Mouse (Mus musculus) 3T3-L1 (cell line): ENCODE measurements around the gene Cd164l2.

Experiments used
- DNase-seq: peaks from one replicate; pipeline ENCODE4 v3.0.0-alpha.2; 2015; ENCODE audit warnings: low read depth, low spot score

Cd164l2 gene

GRCm38 (mm10) chr4:133220656-133221055 is 8.7 kb downstream of the Cd164l2 start:
- no peak for DNase-seq

GRCm38 (mm10) chr4:133221701-133222100 is 9.8 kb downstream of the Cd164l2 start:
- DNase-seq = no peak

GRCm38 (mm10) chr4:133223875-133224274 is 11.9 kb downstream of the Cd164l2 start:
- DNase-seq = no peak

DNA sequence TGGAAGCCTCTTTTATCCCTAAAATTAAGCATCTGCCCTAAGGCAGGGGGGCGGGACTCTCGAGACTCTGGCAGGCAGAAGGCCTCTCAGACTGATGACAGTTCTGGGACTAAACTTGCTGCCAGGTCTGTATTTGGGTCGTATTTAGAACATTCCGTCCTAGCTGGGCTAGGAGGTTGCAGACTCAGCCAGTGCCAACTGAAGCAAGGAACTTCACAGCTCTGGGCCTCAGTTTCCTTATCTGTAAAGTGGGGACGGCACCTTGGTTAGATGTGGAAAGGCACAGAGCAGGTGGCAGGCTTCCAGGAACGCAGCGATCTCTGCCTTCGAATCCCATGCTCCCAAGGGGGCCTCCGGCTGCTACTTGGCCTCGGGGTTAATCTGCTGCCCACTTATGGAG is 14.1 kb downstream of the Cd164l2 start:
- DNase-seq = no peak

- DNase-seq = no peak
Observed at GRCm38 (mm10) chr4:133227636-133228035, 15.7 kb downstream of the Cd164l2 start.

GRCm38 (mm10) chr4:133229582-133229981 is 17.7 kb downstream of the Cd164l2 start:
- DNase-seq = no peak

GRCm38 (mm10) chr4:133233285-133233976 is 21.5 kb downstream of the Cd164l2 start:
- peak; percentile 56 for DNase-seq

DNA sequence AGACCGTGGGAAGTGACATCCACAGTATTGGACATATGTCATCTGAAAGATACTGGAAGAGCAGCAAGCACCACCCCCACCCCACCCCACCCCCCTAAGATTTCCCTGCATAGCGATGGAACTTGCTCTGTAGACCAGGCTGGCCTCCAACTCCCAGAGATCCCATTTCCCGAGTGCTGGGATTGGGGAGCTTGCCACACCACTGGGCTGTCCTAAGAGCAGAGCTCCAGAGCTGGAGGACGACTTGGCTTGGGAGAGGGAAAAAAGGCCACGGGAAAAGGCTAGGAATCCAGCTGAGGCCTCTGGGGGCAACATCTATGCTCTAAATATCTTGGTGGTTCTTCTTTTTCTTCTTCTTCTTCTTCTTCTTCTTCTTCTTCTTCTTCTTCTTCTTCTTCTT is 22.8 kb downstream of the Cd164l2 start:
- no peak for DNase-seq

DNA sequence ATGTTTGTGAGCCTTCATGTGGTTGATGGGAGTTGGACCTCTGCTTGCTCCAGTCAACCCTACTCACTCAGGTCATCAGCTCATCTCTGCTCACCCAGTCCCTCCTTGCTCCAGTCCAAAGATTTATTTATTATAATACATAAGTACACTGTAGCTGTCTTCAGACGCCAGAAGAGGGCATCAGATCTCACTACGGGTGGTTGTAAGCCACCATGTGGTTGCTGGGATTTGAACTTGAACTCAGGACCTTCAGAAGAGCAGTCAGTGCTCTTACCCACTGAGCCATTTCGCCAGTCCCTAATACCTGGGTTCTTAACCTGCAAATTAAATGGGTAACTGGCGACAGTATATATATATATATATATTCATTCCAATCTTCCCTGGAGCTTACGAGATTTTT is 23.5 kb downstream of the Cd164l2 start:
- no peak for DNase-seq

- DNase-seq = no peak
Observed at GRCm38 (mm10) chr4:133237911-133238310, 26.0 kb downstream of the Cd164l2 start.

- DNase-seq = peak; percentile 82
Observed at GRCm38 (mm10) chr4:133240490-133240921, 28.6 kb downstream of the Cd164l2 start, which contains the start of gene Map3k6. Gene Map3k6 (plus strand): TSS chr4:133240818.

DNA sequence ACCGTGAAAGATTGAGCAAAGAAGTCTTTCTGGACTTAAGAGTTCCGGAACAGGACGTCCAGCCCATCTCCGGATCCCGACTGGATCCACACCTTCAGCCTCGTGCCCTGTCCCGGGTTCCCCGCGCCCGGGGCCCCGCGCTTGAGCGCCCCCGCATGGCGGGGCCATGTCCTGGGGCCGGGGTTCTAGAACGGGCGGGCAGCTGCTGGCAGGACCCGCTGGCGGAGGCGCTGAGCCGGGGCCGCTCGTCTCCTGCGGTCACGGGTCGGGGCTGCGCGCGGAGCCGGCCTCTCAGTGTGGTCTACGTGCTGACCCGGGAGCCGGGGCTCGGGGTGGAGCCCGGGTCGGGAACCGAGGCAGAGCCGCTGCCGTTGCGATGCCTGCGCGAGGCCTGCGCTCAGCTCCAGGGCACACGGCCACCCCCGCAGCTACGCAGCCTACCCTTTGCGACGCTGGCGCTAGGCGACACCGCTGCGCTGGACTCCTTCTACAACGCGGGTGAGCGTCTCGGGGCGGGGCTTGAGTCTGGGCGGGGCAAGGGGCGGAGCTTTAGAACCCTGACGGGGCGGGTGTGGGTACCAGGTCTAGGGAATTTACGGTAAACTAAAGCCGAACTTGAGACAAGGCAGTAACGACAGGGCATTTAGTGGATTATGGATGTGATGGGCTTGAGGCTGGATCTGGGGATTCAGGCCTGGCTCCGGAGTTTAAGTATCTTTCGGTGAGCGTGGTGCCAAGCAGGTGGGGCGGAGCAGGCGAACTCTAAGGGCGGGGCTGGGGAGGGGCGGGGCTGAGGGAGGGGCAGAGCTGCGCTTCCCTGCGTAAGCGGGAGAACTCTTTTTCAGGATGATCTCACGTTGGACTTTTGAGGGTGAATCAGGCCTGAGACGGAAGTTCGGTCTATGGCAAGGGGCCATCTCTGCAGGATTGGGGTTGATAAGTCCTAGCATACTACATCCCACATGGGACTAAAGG is 29.3 kb downstream of the Cd164l2 start:
- DNase-seq = peak; percentile 95

GRCm38 (mm10) chr4:133241910-133242309 is 30.0 kb downstream of the Cd164l2 start:
- DNase-seq = no peak

DNA sequence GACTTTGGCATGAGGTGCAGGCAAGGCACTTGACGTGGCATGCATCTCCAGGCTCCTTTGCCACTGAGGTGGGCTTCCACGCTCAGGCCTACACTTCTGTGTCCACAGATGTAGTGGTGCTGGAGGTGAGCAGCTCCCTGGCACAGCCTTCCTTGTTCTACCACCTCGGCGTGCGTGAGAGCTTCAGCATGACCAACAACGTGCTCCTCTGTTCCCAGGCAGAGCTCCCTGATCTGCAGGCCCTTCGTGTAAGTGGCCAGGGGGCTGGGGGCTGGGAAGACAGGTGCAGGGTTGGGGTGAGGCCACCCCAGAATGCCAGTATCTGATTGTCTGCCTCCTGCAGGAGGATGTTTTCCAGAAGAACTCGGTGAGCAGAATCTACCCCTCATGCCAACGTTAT is 30.8 kb downstream of the Cd164l2 start:
- DNase-seq = no peak

DNA sequence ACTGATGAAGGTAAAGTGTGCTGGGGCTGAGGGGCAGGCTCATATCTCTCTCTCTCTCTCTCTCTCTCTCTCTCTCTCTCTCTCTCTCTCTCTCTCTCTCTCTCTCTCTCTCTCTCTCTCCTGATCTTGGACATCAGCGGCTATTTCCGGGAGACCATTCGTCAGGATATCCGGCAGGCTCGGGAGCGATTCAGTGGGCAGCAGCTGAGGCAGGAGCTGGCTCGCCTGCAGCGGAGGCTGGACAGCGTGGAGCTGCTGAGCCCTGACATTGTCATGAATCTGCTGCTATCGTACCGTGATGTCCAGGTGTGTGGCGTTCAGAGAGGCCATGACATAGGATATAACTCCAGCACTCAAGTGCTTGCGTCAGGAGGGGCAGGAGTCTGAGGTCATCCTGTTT is 31.6 kb downstream of the Cd164l2 start:
- no peak for DNase-seq

- no peak for DNase-seq
Observed at GRCm38 (mm10) chr4:133244289-133244688, 32.4 kb downstream of the Cd164l2 start.

DNA sequence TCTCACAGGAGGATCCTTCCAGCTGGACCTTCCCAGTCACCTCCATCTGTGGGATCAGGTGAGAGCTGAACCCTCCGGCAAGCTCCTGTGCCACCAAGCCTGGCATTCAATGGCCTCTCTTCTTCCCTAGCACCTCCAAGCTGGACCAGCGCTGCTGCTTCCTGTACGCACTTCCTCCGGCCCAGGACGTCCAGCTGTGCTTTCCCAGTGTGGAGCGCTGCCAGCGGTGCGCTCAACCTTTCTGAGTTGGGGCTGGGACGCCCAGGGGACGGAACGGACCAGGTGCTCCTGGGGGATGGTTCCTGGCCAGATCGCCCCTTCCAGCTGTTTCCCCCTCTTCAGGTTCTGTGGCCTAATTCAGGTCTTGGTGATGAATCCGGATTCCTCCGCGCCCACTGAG is 35.1 kb downstream of the Cd164l2 start:
- DNase-seq = no peak

DNA sequence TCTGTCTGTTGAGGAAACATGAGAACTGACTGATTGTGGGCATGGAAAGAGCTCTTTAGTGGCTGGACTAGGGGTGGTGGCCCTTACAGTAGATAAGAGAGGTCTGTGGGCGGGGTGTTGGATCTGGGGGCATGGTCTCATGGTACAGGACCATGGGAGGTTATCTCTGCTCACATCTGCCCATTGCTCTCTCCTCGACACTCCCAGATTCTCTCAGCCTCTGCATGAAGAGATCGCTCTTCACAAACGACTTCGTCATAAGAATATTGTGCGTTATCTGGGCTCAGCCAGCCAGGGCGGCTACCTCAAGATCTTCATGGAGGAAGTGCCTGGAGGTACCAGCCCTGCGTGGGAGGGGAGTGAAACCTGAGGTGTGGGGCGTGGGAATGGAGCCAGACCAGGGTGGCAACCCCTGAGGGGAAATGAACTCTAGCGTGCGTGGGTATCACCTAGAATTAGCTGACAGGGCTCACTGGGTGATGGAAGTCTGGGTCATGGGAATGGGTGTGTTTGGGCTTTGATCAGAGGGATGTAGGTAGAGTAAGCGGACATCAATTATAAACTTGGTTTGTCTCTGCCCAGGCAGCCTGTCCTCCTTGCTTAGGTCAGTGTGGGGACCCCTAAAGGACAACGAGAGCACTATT is 36.0 kb downstream of the Cd164l2 start:
- no peak for DNase-seq

- peak; percentile 35 for DNase-seq
Observed at GRCm38 (mm10) chr4:133250609-133251008, 38.7 kb downstream of the Cd164l2 start.

DNA sequence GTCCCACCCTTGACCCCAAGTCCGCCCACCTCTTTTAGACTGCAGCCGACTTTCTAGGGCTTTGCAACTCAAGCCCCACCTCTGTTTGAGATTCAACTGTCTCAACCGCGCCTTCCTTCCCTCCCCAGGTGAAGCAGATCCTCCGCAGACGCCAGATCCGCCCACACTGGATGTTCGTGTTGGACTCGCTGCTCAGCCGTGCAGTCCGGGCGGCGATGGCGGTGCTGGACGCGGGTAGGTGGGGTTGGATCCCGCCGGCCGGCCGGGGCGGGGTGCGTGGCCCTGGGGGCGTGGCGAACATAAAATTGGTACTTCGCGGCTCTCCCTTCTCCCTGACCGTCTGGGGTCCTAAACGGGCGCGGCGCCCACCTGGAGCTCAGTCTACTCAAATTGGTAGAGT is 39.3 kb downstream of the Cd164l2 start:
- no peak for DNase-seq

DNA sequence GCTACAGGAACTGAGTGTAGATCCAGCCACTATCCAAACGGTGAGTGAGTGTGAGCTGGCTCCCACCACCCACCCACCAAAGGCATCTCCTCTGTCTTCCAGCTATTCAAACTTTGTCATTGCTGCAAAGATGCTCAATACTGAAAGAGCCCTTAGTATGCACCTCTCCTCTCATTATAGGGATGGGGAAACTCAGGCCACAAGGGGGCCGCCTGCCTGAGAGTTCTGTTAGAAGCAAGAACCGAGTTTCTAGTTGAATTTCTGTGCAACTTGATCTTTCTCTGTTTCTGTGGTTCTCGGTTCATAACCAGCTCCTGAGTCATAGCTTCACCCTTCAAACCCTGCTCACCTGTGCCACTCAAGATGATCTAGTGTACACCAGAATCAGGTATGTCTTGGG is 40.2 kb downstream of the Cd164l2 start:
- DNase-seq = peak; percentile 17

DNA sequence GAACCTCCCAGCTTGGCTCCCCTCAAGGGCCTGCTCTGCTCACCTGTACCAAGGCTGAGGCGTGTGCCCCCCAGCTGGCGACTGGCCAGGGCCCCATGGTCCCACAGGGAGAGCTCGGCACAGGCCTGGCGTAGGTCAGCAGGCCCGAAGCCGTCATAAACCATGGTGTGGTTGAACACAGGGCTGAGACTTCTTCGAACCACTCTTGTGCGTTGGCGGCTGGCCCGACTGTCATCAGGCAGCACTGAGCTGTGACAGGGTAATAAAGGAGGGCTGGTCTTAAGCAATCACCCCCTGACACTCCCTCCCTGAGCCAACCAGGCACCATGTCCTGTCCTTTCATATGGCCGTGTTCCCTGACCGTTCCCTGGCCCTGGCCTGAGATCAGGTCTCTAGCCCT is 41.5 kb downstream of the Cd164l2 start:
- DNase-seq = no peak
